Mouse (Mus musculus) left cerebral cortex, postnatal 25 days (tissue): Measurements from ENCODE around the gene Zfp524. TPM values are rescaled to one million over a fixed set of nuclear protein-coding genes. Genes with fewer than 3 reads are reported as not detected.
A peak's percentile ranks its signal among the peaks of the same experiment; 100 is the strongest.
"Not testable (repeated sequence)": the region's sequence is repeated elsewhere in the genome, so short reads cannot be mapped to it uniquely, and the experiment has no call there.

Experiments
- DNase-seq, 2 experiments: peaks; one replicate each; pipeline ENCODE4 v3.0.0; 2022; ENCODE audit warnings: low spot score in 2 of 2, mixed read lengths in 1 of 2
- intact Hi-C: fragments of 180-260 bp; cut with DNase I; formaldehyde crosslinking; loops from one replicate; pipeline ENCODE4 v1.15.1; 2025
- total RNA-seq, 2 experiments: library from RNA; stranded (reverse); gene quantifications; 2 replicates each; pipeline ENCODE4 v1.2.3; 2021

The Zfp524 gene
- 1 to 10 TPM; 6.9 TPM for total RNA-seq

GRCm38 (mm10) chr7:5014251-5015117 lies at the start of gene Zfp524, which contains the start of gene Fiz1:
TSS of gene Zfp524 (plus strand) at chr7:5014415.
TSS of gene Fiz1 (minus strand) at chr7:5014697.
- intact Hi-C loops = loop anchor here (2.0 kb wide), 2 partner anchors 18 to 72 kb away; partner anchors contain the start of gene Zfp579
- peak; percentile 96 to 99 for DNase-seq

- DNase-seq = no peak
- intact Hi-C loops = loop anchor here (1.0 kb wide), 1 partner anchor 22 kb away; no protein-coding TSS in a partner anchor
These were observed 49.2 kb upstream of the Zfp524 start for GRCm38 (mm10) chr7:4964988-4965387.

- intact Hi-C loops = no loop called here
- DNase-seq = no peak
These were observed 43.1 kb upstream of the Zfp524 start, which contains the start of gene Sbk3 for GRCm38 (mm10) chr7:4971068-4971467. TSS of gene Sbk3 (minus strand) at chr7:4971168.

- intact Hi-C loops = no loop called here
- no peak for DNase-seq
These were observed 42.5 kb upstream of the Zfp524 start for GRCm38 (mm10) chr7:4971710-4972109.

GRCm38 (mm10) chr7:4972321-4973047 lies 41.7 kb upstream of the Zfp524 start:
- intact Hi-C loops = no loop called here
- DNase-seq = peak in 1 of 2 experiments; percentile 29

- intact Hi-C loops = no loop called here
- no peak for DNase-seq
These were observed 38.8 kb upstream of the Zfp524 start for GRCm38 (mm10) chr7:4975455-4975854.

- intact Hi-C loops = no loop called here
- no peak for DNase-seq
These were observed 37.4 kb upstream of the Zfp524 start for GRCm38 (mm10) chr7:4976832-4977231.

- no peak for DNase-seq
- intact Hi-C loops = no loop called here
These were observed 26.0 kb upstream of the Zfp524 start for GRCm38 (mm10) chr7:4988250-4988649.

GRCm38 (mm10) chr7:4993347-4993998 lies 20.7 kb upstream of the Zfp524 start:
- intact Hi-C loops = no loop called here
- no peak for DNase-seq

GRCm38 (mm10) chr7:4993999-4994788 lies 20.0 kb upstream of the Zfp524 start:
- intact Hi-C loops = no loop called here
- no peak for DNase-seq

- intact Hi-C loops = loop anchor here (2.0 kb wide), 2 partner anchors 19 to 55 kb away; partner anchors contain the start of genes Fiz1, Gm44973, Zfp524 and Zfp580
- DNase-seq = peak in 1 of 2 experiments; percentile 15
These were observed 18.8 kb upstream of the Zfp524 start for GRCm38 (mm10) chr7:4995268-4996002.

- intact Hi-C loops = loop anchor here (2.0 kb wide), 2 partner anchors 19 to 55 kb away; partner anchors contain the start of genes Fiz1, Gm44973, Zfp524 and Zfp580
- peak; percentile 88 to 94 for DNase-seq
These were observed 18.0 kb upstream of the Zfp524 start, which contains the start of gene Zfp579 for GRCm38 (mm10) chr7:4996003-4996895. TSS of gene Zfp579 (minus strand) at chr7:4996158.

- DNase-seq = no peak
- intact Hi-C loops = loop anchor here (2.0 kb wide), 2 partner anchors 18 to 54 kb away; partner anchors contain the start of genes Fiz1, Gm44973, Zfp524 and Zfp580
These were observed 17.3 kb upstream of the Zfp524 start for GRCm38 (mm10) chr7:4996934-4997333.

- intact Hi-C loops = no loop called here
- DNase-seq = no peak
These were observed 14.3 kb upstream of the Zfp524 start for GRCm38 (mm10) chr7:4999876-5000275.

GRCm38 (mm10) chr7:5002876-5003275 lies 11.3 kb upstream of the Zfp524 start:
- DNase-seq, intact Hi-C loops: not testable (repeated sequence)

- no peak for DNase-seq
- intact Hi-C loops = no loop called here
These were observed 6.0 kb upstream of the Zfp524 start for GRCm38 (mm10) chr7:5008229-5008628.
